Mouse (Mus musculus) NIH3T3 (cell line): ENCODE data around the gene Nhsl1.
A peak's percentile ranks its signal among the peaks of the same experiment; 100 is the strongest.

Experiments used
- DNase-seq: peaks from one replicate; pipeline ENCODE4 v3.0.0-alpha.2; 2012; ENCODE audit warnings: low read depth

Nhsl1 gene

DNA sequence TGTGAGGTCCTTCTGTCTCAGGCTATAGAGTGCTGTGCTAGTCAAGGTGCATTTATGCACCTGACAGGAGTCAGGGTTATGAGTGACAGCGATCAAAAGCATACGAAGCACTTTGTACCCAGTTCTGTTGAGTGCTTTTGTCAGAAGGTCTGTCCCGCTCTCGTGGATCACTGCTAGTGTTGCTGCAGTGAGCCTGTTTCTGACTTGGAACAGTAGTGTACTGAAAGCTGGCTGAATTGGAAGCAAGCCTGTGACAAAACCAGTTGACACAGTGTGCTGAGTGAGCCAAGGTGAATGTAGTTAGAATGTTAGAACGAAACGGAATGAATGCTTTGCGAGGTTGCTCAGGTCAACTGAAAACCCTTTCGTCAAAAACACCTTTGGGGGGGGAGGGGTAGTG, 82.2 kb downstream of the Nhsl1 start:
- DNase-seq: no peak

DNA sequence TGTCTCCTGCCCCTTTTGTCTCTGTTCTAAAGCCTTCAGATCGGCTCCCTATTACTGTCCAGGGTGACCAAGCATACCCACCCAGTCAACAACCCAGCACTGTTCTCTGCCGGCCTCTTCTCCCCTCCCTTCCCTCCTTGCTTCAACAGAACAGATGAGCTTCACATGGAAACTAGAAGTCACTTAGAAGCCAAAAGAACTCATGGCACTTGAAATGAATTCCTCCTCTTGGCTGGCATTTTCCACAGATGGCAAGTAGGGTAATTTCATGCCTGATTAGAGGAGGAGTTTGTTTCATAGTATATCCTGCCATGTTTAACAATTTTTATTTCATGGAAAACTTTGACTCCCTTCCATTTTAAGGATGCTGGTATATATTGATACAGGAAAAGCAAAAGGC, 85.2 kb downstream of the Nhsl1 start:
- no peak for DNase-seq

DNA sequence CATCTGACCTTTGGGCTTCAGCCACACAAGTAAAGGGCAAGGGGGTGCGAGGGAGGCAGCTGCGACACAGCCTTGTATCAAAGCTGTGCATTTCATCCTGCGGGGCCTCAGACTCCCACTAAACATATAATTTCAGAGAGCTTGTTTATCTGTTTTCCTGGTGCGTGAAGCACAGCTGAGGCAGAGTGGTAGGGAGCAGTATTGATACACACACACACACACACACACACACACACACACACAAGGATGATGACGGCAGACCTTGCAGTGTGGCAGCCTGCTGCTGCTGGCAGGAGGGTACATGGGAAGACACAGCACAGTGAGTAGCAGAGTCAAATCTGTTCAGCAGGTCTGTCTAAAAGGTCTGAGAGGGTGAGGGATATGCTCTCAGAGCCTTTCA, 85.9 kb downstream of the Nhsl1 start:
- no peak for DNase-seq

DNA sequence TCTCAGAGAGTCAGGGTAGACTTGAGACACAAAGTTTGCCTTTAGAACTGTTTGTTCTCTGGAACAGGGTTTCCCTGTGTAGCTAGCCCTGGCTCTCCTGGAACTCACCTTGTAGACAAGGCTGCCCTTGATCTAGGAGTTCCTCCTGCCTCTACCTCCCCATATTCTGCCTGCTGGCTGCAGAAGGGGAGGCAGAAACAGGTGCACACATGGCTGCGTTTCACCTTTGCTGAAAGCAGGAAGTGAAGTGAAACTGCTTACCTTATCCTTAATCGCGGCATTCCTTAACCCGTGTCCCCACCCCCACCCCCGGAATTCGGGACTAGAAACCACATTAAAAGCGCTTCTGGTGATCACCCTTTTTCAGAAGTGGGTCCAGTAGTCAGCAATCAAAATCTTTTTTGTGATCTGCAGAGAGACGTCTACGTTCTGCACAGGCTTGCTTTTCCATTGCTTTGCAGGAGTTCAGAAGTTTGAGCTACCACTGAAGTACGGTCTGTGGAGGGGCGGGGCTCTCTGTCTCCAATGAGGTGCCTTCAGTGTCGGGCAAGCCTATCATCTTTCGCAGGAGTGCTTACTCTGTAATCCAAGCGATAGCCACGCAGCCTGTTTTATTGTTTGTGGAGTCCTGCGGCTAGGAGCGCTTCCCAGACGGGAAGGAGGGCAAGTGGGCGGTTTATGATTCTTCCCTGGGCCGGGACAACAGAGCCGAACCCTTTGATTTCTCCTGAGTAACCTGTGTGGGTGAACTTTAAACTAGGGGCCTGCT, 88.5 kb downstream of the Nhsl1 start:
- peak; percentile 62 for DNase-seq

DNA sequence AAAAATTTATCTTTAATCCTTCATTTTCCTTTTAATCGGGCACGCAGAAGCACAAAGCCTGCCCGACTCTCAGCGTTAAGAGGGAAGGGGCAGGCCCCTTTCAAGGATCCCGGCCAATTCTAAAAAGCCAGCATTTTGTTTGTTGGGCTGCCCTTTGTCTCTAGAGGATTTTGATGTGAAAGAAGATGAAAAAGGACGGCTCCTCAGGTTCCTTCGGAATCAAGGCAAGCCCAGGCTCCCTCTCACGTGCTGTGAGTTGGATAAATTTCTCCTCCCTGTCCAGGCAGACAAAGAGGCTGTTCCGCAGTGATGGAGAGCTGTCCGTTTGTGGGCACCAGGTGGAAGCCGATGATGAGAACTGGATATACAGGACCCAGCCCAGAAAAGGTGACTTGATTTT, 89.3 kb downstream of the Nhsl1 start:
- no peak for DNase-seq

DNA sequence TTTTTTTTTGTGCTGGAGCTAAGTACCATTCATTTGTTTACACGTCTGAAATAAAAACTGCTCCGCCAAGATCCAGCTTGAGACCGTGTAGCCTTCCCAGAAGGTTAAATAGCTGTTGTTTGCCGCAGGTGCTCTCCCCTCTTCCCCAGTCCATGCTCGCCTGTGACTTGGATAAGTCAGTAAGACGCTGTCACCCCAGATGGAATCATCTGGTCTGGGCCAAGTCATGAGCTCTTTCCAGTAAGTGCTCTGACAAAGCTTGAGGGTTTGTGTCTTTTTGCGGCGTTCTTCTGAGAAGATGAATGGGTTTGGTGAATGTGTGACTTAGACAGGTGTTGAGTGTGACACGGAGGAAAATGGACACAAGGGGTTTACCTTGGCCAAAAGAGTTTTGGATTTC, 89.8 kb downstream of the Nhsl1 start:
- DNase-seq: no peak

DNA sequence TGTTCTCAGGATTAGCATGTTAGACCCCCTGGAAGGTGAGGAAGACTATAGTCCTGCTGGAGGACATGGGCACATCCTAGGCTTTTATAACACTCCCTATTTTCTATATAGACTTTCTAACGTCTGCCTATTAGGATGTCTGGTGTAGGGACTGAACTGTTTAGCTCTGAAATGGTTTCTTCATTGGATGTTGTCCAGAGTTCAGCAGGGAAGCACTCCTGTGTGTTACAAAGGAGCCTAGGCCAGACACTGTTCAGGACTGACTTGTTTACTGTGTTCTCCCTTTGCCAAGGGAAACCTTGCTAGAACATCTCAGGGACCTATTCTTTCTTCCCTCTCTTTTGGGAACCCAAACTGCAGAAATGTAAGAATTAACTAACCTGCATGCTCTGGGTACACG, 90.3 kb downstream of the Nhsl1 start:
- DNase-seq: no peak

DNA sequence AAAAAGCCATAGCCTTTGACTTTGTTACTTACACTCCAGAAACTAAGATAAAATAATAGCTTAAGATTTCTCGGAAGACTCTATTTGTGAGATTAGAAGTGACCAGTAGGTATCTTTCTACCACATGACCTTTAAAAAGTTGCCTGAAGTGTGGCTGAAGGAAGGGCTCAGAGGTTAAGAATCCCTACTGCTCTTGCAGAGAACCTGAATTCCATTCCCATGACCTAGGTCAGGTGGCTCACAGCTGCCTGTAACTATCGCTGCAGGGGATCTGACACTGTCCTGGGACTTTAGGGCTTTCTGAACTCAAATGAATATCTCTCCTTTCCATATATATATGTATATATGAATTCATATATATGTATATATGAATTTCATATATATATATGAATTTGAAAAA, 92.5 kb downstream of the Nhsl1 start:
- no peak for DNase-seq

DNA sequence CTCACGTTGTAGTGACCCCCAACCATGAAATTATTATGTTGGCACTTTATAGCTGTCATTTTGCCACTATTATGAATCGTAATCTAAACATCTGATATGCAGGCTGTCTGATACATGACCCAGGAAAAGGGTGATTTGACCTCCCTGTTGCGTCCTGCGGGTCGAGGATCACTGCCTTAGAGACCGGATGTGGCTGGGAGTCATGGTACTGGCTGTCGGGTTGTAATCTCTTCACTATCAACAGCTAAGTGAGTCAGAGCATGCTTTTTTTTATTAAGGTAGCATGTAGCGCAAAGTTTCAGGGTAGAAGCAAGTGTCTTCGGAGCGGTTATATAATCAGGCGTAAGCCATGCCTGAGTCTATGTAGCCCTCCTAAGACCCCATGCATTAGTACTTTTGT, 97.2 kb downstream of the Nhsl1 start:
- no peak for DNase-seq

DNA sequence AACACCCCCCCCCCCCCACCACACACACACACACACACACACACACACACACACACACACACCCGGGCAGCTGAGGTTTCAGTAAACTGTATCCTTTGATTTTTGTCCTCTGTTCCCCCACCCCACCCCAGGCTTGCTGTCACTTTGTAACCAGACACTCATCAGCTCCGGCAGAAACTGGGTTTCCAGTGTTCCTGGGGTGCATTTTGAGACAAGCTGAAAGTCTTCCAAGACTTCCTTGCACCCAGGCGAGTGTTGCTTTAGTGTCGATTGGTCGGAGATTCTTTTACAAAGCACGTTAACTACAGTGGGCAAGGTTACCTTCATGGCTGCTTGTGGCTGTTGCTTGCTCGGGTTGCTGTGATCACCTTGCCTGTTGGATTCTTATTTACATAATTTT, 99.4 kb downstream of the Nhsl1 start:
- DNase-seq: no peak

DNA sequence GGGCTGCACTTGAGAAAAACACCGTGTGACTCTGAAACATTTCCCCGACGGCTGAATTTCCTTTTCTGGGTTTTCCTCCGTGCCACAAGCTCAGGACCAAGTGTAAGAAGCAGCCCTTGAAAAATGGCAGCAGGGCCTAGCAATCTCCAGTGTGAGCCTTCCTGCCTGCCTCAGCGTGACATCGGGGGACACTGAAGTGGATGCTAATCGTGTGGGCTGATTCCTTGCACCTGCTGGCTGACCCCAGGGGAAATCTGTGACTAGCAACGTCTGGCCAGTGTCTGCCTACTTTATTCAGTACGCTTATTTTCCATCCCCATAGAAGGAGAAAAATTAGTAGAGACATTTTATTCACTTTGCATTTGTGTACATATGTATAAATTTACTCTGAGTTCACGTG, 100.7 kb downstream of the Nhsl1 start:
- DNase-seq: no peak

DNA sequence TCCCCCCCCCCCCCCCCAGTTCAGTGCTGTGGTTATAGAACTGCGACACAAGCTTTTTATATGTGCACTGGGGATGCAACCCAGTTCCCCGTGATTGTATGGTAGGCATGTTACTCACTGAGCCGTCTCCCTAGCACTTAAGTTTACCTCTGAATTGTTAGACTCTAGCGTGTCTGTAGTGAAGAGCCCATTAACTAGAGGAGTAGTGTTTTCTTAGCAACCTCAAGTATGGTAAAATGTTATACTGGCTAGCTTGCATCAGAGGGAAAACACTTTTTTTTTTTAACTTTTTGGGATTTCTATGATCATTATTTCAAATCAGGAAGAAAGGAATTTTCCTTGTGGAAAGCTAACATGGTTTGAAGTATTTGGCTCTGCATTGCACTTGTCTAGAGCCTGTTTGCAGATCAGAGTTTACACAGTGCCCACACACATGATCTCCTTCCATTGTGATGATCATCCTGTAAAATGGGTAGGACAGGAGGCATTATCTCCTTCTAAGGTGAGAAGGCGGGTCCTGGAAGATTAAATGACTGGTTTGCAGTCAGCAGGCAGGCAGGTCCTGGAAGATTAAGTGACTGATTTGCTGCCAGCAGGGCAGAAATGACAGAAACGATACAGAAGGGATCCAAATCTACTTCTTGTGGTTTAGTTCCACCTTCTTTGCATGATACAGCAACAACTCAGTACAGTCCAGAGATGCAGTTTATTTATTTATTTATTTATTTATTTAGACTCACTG, 101.6 kb downstream of the Nhsl1 start:
- DNase-seq: no peak

DNA sequence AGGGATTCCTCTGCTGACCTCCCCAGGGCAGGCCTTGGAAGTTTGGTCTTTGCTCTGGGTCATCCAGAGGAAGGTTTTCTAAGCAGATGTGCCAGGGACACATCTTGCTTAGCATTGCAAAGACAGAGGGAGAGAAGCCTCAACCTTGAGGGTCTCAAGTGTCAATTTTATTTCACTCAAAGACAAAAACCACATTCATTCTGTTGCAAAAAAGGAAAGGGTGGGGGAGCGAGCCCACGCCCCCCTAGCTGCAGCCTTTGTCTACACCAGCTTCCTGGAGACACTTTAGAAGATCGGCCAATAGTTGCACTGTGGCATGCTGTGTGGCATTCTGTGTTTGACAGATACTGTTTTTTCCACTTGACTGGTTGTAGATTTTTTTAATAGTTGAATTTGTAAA, 104.2 kb downstream of the Nhsl1 start:
- no peak for DNase-seq

DNA sequence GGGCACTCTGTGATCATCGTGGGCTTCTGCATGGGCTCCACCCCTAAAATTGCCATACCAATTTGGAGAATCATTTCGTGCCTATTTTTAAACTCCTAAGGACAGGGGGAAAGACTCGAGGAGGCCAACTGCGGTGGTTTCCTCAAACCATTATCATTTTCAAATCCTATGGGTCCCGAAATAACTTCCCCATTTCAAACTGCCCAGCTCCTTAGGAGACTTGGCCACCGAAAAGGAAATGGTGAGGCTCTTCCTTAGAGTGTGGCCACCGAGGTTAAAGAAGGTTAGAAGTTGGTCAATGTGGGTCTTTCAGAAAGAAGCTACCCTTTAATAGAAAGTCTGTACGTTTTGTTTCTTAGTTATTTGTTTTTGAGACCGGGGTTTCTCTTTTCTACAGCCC, 104.8 kb downstream of the Nhsl1 start:
- DNase-seq: no peak

DNA sequence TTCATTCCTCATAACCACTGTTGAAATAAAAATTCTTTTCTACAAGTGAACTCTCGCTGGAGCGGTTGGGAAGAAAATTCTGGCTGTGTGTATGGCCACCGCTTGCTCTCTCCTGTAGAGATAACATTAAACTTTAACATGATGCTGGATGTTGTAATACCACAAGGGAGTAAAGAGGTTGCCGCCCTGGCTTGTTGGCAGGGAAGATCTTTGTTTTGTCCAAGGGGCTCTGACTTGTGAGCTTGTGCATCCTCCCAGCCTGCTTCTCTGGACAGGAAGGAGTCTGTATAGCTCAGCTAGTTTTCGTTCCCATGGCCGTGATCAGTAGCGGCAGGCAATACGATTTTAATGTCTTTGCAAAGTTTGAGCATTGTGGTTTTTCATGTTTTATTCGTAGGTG, 109.1 kb downstream of the Nhsl1 start:
- DNase-seq: peak; percentile 13

DNA sequence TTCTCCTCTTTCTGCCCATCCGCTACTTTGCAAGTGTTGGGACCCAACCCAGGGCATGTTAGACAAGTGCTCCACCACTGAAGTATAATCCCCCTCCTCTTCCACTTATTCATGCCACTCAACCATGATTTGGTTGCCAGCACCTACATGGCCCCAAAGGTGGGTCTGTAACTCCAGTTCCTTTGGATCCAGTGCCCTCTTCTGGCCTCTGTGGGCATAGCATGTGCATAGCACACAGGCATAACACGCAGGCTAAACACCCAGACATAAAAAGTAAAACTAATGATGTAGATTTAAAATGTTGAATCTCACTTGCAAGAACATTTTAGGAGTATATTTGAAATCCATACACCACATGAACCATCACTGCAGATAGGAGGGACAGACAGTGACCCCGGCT, 110.7 kb downstream of the Nhsl1 start:
- peak; percentile 17 for DNase-seq

DNA sequence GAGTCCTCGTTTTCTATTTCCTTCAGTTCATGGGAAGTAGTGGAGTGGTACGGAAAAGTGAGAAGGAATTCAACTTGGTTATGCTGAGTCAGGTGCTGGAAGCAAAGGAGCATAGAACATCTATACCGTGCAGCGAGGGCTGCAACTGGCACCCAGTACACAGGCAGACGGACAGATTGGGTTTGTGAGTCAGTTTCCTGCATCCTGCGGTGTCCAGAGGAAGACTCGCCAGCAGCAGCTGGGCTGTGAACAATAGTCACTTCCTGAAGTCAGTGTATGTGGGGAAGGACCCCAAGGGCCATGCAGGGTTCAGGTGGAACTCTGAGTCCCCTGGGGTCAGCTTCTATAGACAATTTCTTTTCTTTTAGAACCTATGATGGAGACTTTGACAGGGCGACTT, 111.4 kb downstream of the Nhsl1 start:
- no peak for DNase-seq

DNA sequence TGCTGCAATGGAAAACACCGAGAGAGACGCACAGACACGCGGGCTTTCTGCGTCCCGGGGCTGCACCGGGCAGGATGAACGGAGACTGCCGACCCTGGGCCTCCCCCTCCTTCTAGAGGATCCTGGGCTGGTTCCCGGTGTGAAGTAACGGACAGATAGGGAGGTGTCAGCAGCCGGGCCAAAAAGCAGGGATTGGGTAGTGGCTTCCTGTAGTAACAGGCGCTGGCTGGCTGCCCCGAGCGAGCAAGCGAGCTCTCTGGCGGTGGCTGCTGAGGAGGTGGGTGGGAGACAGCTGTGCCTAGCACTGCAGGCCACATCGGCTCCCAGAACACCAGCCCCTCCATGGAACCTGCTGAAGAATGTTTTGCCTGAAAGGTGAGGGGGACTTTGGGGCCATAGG, 112.2 kb downstream of the Nhsl1 start:
- peak; percentile 75 for DNase-seq

DNA sequence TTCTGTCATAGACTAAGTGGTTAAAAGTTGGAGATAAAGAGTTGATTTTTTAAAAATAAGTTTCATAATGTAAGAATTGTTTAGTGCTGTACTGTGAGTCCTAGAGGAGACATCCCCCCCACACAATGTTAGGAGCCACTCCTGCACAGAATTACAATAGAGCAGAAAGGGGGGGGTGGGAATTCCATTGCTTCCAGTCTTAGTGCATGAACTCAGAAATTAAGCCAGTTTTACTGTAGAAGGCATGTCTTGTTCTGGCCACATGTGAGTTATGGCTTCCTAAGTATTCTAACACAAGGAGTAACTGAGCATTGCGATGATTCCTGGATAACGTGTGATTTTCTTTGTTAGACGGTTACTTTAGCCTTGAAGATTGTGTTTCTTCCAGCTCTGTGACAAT, 112.8 kb downstream of the Nhsl1 start:
- peak; percentile 14 for DNase-seq

DNA sequence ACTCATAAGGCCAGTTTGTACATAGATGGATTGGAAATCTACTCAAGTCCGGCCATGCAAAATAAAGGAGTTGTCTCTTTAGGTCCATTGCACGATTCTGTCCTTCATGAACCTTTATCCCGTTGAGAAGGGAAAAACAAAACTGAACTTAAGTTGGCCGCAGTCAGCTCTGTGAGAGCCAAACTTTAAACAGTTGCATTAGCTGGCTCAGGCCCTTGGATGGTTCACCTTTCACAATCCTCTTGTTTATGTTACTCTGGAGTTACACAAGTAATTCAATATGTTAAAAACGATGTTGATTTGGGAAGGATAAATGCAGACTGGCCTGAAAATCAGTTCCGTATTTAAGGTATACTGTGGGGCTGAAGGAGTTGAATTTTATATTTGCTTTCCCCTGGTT, 116.7 kb downstream of the Nhsl1 start:
- peak; percentile 71 for DNase-seq

DNA sequence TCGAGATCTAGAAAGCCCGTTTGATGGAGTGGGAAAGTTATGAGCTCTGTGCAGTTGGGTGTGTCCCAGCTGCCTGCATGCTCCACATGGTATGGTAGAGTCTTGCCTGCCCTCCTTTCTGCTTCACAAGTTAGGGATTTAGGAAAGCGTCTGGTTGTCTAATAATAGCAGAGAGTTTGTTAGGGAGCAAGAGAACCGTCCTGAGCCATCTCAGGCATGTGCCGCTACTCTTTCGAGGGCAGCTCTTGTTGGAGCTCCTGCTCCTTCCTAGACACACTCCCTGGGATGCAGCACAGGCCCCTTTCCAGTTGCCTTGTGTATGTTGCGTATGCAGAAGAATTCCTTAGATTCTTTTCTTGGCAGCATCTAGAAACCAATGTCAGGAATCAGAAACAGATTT, 117.2 kb downstream of the Nhsl1 start:
- peak; percentile 65 for DNase-seq

DNA sequence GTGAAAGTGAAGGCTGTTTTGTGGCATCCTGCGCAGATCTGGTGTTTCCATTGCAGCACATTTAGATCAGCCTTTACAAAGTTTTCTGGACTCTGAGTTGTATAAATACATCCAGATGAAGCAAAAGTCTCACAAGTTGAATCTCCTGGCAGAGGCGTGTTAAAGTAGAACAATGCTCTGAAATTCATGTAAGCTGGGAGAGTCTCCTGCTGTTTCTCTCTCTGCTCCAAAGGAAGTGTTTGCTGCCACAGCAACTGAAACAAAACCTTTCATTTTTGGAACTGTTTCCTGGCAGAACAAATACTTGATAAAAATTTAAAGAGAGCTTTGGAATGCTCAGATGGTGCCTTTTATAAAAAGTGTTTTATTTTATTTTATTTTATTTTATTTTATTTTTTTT, 118.8 kb downstream of the Nhsl1 start:
- DNase-seq: no peak

DNA sequence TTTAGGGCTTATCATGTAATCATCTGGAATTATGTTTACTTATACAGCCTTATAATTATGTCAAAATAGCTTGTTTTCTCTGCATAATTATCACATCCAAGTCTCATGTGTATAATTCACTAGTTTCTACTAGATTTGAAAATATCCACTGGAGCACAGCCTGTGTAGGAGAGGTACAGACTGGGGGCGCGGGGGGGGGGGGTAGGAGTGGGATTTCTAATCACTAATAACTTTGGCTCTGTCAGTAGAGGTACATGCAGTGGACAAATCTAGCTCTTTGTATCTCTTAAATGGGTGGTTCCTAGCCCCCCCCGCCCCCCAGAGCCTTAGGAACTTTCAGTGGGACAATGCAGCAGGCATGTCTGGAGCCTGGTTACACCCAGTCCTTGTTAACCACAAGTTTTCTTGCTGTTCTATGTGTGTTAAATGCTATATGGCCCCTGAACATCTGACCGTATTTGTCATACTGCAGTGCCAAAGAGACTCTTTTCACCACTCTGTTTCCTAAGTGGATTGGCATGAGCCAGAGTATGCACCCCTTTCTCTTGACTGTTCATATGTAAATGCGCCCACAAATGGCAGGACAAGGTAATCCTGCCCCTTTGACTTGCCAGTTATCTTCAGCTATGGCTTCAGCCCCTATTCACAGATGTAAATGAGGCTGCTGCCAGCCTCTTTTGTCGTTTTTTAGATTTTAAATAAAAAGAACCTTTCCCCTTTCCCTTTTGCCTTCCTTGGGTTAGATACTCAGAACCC, 127.0 kb downstream of the Nhsl1 start:
- no peak for DNase-seq
